Mouse (Mus musculus): Measurements from ENCODE around the gene Gm13871.
"Not testable (repeated sequence)": the region's sequence is repeated elsewhere in the genome, so short reads cannot be mapped to it uniquely, and the experiment has no call there.

Gm13871 gene

GRCm38 (mm10) chr4:73905853-73906252 lies at the start of gene Gm13871:
Gene Gm13871, minus strand, starts transcription at chr4:73905953.
- DNase-seq (ENCODE audit: low spot score) = not testable (repeated sequence)

- DNase-seq (ENCODE audit: low spot score) = no peak
Observed at GRCm38 (mm10) chr4:73950375-73950896, 44.7 kb upstream of the Gm13871 start, which contains the start of gene 2310002L09Rik. Gene 2310002L09Rik, minus strand, starts transcription at chr4:73950846.

- DNase-seq (ENCODE audit: low spot score) = not testable (repeated sequence)
Observed at GRCm38 (mm10) chr4:73920660-73921059, 14.9 kb upstream of the Gm13871 start, which contains the start of gene Gm11756. Gene Gm11756, minus strand, starts transcription at chr4:73920760.

GRCm38 (mm10) chr4:73891012-73891411 lies 14.7 kb downstream of the Gm13871 start, which contains the start of gene Gm11757:
Gene Gm11757, minus strand, starts transcription at chr4:73891112.
- not testable (repeated sequence) for DNase-seq (ENCODE audit: low spot score)

GRCm38 (mm10) chr4:73876166-73876565 lies 29.6 kb downstream of the Gm13871 start, which contains the start of gene Gm11758:
Gene Gm11758, minus strand, starts transcription at chr4:73876266.
- not testable (repeated sequence) for DNase-seq (ENCODE audit: low spot score)
